Comparison of ENCODE assay signal across 8 mouse cellular contexts in the genomic region with DNA sequence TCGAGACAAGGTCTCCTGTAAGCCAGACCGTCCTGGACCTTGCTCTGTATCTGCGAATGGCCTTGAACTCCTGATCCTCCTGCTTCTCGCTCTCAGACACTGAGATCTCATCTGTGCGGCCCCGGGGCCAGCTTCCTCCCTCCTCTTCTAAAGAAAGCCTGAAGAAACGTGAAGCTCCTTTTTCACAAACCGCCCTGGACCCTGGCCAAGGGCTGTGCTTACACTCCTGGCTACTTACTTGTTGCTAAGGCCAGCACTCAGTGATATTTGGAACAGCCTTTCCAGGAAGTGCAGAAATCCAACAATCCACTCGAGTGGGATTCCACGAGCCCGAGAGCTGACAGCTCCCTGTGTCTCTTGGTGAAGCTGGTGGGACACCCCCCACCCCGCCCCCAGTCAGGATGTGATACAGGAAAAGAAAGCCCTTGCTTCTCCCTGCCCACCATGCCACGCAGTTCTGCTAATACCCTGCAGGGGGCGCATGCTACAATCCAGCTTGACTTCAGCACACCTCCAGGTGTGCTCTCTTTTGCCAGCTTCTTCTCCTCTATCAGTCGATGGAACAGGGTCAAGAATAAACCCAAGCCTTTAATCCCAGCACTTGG. TPM values are rescaled to one million over a fixed set of nuclear protein-coding genes. Genes with fewer than 3 reads are reported as not detected.
DNase-seq lines count a peak whose midpoint lies in the region; ATAC-seq and TF ChIP-seq lines count a peak whose summit lies in the region.

No protein-coding gene starts in this region.

- peak; percentile 63 for TF ChIP-seq CTCF in left cerebral cortex, adult 2 months (IDR thresholded peaks at IDR 0.05)
- peak; percentile 72; the same call in 1 of the 2 replicates for TF ChIP-seq CTCF in small intestine, adult 2 months (IDR thresholded peaks at IDR 0.05; ENCODE audit: extremely low read depth, insufficient read length, insufficient replicate concordance, low read depth, low read length)

- 0 out of 2 replicates have a peak overlapping the region, but pooled peaks have one; percentile 4 for H3K4me2 ChIP-seq in heart, embryonic 15.5 days
- H3K4me2 ChIP-seq in liver, embryonic 11.5 days = no peak overlapping the region

- no peak for TF ChIP-seq POLR2A in small intestine, adult 2 months (IDR thresholded peaks at IDR 0.05; ENCODE audit: low read depth, low read length)

- H3K4me3 ChIP-seq in left cerebral cortex, adult 2 months = no peak overlapping the region
- H3K4me3 ChIP-seq in heart, embryonic 15.5 days = no peak overlapping the region
- H3K4me3 ChIP-seq in liver, embryonic 11.5 days (ENCODE audit: low read depth, low read length) = no peak overlapping the region
- no peak overlapping the region for H3K4me3 ChIP-seq in small intestine, adult 2 months (ENCODE audit: low read depth, low read length)

- no peaks in the 10 kb centered on the region for H3K27me3 ChIP-seq in heart, embryonic 15.5 days
- H3K27me3 ChIP-seq in liver, embryonic 11.5 days (replicated peaks; ENCODE audit: control insufficient read depth, insufficient read depth, low read length) = no peaks in the 10 kb centered on the region
- no peaks in the 10 kb centered on the region for H3K27me3 ChIP-seq in small intestine, adult 2 months (ENCODE audit: control insufficient read depth, insufficient read depth, low read length)

- WGBS in heart, embryonic 15.5 days = 27% methylated on average over 15 of the region's 15 CpGs
- 30% methylated on average over 15 of the region's 15 CpGs for WGBS in liver, embryonic 11.5 days
- WGBS in small intestine, adult 2 months = 25% methylated on average over 15 of the region's 15 CpGs

- no peak overlapping the region; the same call in 1 of the 2 replicates for H3K9ac ChIP-seq in heart, embryonic 15.5 days
- H3K9ac ChIP-seq in liver, embryonic 11.5 days (ENCODE audit: low read depth, low read length) = no peak overlapping the region

- H3K27ac ChIP-seq in left cerebral cortex, adult 2 months = no peak overlapping the region
- H3K27ac ChIP-seq in heart, embryonic 15.5 days = no peak overlapping the region
- H3K27ac ChIP-seq in liver, embryonic 11.5 days (ENCODE audit: low read depth, low read length) = no peak overlapping the region
- H3K27ac ChIP-seq in small intestine, adult 2 months (ENCODE audit: insufficient read depth, low read depth, low read length) = no peak overlapping the region

- DNase-seq in left cerebral cortex, adult 2 months (ENCODE audit: extremely low spot score in 1 of 2, low spot score in 2 of 2) = peak; percentile 17 to 29
- DNase-seq in left cerebral cortex, adult 8-10 months (ENCODE audit: low spot score in 2 of 2) = no peak
- peak; percentile 33 for DNase-seq in NIH3T3 (ENCODE audit: low read depth)
- peak; percentile 58 for DNase-seq in embryo, embryonic 10 days (ENCODE audit: low spot score)
- peak; percentile 41 for DNase-seq in liver, embryonic 11.5 days (ENCODE audit: low spot score)

- H3K4me1 ChIP-seq in heart, embryonic 15.5 days (replicated peaks) = peaks cover 5% of the 10 kb centered on the region; the same call in 1 of the 2 replicates
- H3K4me1 ChIP-seq in liver, embryonic 11.5 days (replicated peaks; ENCODE audit: control insufficient read depth, insufficient read depth, low read length) = no peaks in the 10 kb centered on the region
- no peaks in the 10 kb centered on the region for H3K4me1 ChIP-seq in small intestine, adult 2 months (ENCODE audit: control insufficient read depth, insufficient read depth, insufficient read length, low read length)

- no peaks in the 10 kb centered on the region for H3K36me3 ChIP-seq in heart, embryonic 15.5 days
- H3K36me3 ChIP-seq in liver, embryonic 11.5 days (ENCODE audit: control insufficient read depth, insufficient read depth, low read length) = no peaks in the 10 kb centered on the region
- H3K36me3 ChIP-seq in small intestine, adult 2 months (ENCODE audit: control insufficient read depth, insufficient read depth, low read length) = no peaks in the 10 kb centered on the region

- ATAC-seq in heart, embryonic 15.5 days (replicated peaks; ENCODE audit: insufficient number of reproducible peaks, insufficient read depth, low FRiP score, low read depth) = no peak
- ATAC-seq in liver, embryonic 11.5 days (replicated peaks; ENCODE audit: low FRiP score) = no peak
- no peak for ATAC-seq in inflammation-experienced regulatory T-cells, adult 6 months

- intact Hi-C loops in left cerebral cortex, adult 2 months (cut with DNase I) = loop anchor here (1.0 kb wide), 1 partner anchor 60 kb away; no protein-coding TSS in a partner anchor

- no peaks in the 10 kb centered on the region for H3K9me3 ChIP-seq in heart, embryonic 15.5 days (replicated peaks)
- H3K9me3 ChIP-seq in liver, embryonic 11.5 days (ENCODE audit: control insufficient read depth, low read length) = no peaks in the 10 kb centered on the region

RNA-seq across cellular contexts. Expression of a gene that starts 19.9 kb away (rescaled TPM):
- total RNA-seq in left cerebral cortex, adult 2 months (2021) = 1 to 10 TPM; 5.5 to 5.8 TPM
- total RNA-seq in left cerebral cortex, adult 8-10 months (2022) = 10 to 100 TPM in 2 of 4 experiments, 1 to 10 TPM in 2; 4.0 to 10.8 (median 8.6) TPM
- 8.5 and 8.6 TPM in 2 replicates for polyA plus RNA-seq in heart, embryonic 15.5 days (2015; fragmentation: Nextera tagmentation; extraction: Ambion mirVana)
- polyA plus RNA-seq in liver, embryonic 11.5 days (2014; fragmentation: Nextera tagmentation; extraction: Ambion mirVana) = 22.8 and 26.3 TPM in 2 replicates
- 0.56 and 2.0 TPM in 2 replicates for polyA plus RNA-seq in small intestine, adult 2 months (2012; rRNA removed)
- 1 to 10 TPM; 4.9 to 8.5 (median 8.0) TPM for polyA plus RNA-seq in inflammation-experienced regulatory T-cells, adult 6 months (2017; shearing (Covaris generic))

Comparison
In these comparisons a context has a peak if more than half of its experiments do, and no peak if none do; other contexts are left out.
1. DNase-seq: peak in left cerebral cortex, adult 2 months (2 of 2), NIH3T3 (single experiment), embryo, embryonic 10 days (single experiment) and liver, embryonic 11.5 days (single experiment); none in left cerebral cortex, adult 8-10 months (0 of 2).